Mouse (Mus musculus) common myeloid progenitor, adult 5-6 weeks (primary cell): ENCODE results near the gene Cacna1s. TPM values are rescaled to one million over a fixed set of nuclear protein-coding genes. Genes with fewer than 3 reads are reported as not detected.

Source experiments
- ATAC-seq: replicated peaks from 2 replicates; pipeline ENCODE4 v1.8.0; 2016; ENCODE audit warnings: low read depth, mild to moderate bottlenecking, moderate TSS enrichment, inconsistent platforms; ENCODE audit not compliant: poor library complexity, severe bottlenecking
- total RNA-seq: library from RNA; stranded (forward); fragments of 200-1000, 187-1606 nt; gene quantifications from 2 replicates; pipeline ENCODE4 v1.2.3, GENCODE M21; 2017

Gene Cacna1s
- total RNA-seq, 1 experiment from 2014 or later, result not detected

GRCm38 (mm10) chr1:136165436-136165835 is 112.9 kb downstream of the Cacna1s start:
- no peak for ATAC-seq

- ATAC-seq, result no peak
Observed at GRCm38 (mm10) chr1:136167657-136168056, 115.1 kb downstream of the Cacna1s start.

Other genes starting within 250 kb of the Cacna1s start
- not detected in 2 replicates for gene Lad1, start 234.2 kb upstream of the Cacna1s start, total RNA-seq
- gene Tnnt2, start 216.4 kb upstream of the Cacna1s start, total RNA-seq, result not detected in 2 replicates
- gene Pkp1, start 133.5 kb upstream of the Cacna1s start, total RNA-seq, result not detected in 2 replicates
- not detected in 2 replicates for gene Igfn1, start 46.4 kb upstream of the Cacna1s start, total RNA-seq
- 20.9 and 22.0 TPM in 2 replicates for gene Tmem9, start 44.6 kb upstream of the Cacna1s start, total RNA-seq
- gene Ascl5, start 1.9 kb upstream of the Cacna1s start, total RNA-seq, result not detected in 2 replicates
- 13.4 and 13.5 TPM in 2 replicates for gene Kif21b, start 78.6 kb downstream of the Cacna1s start, total RNA-seq
- gene Mroh3, start 160.1 kb downstream of the Cacna1s start, total RNA-seq, result not detected in 2 replicates
- not detected in 2 replicates for gene Inava, start 181.5 kb downstream of the Cacna1s start, total RNA-seq
- gene Gpr25, start 208.1 kb downstream of the Cacna1s start, total RNA-seq, result not detected in 2 replicates